Comparison of ENCODE assay signal across 8 mouse cellular contexts in genomic region chr4:47050167-47050566, GRCm38 (mm10). TPM values are rescaled to one million over a fixed set of nuclear protein-coding genes. Genes with fewer than 3 reads are reported as not detected.
DNase-seq lines count a peak whose midpoint lies in the region; ATAC-seq lines count a peak whose summit lies in the region.

No protein-coding gene starts in this region.

- no peak overlapping the region for H3K4me2 ChIP-seq in hindbrain, embryonic 11.5 days (replicated peaks; ENCODE audit: low read depth, low read length)

- no peaks in the 10 kb centered on the region for H3K27me3 ChIP-seq in hindbrain, embryonic 11.5 days (ENCODE audit: control insufficient read depth, insufficient read depth, low read length)

- no peaks in the 10 kb centered on the region for H3K36me3 ChIP-seq in hindbrain, embryonic 11.5 days (ENCODE audit: control insufficient read depth, insufficient read depth, low read length)

- ATAC-seq in frontal cortex, adult (ENCODE audit: low TSS enrichment) = peak; percentile 76
- peak; percentile 62 for ATAC-seq in hindbrain, embryonic 11.5 days (ENCODE audit: low FRiP score)

- H3K4me3 ChIP-seq in hindbrain, embryonic 11.5 days (ENCODE audit: low read depth, low read length) = no peak overlapping the region

- no peaks in the 10 kb centered on the region for H3K9me3 ChIP-seq in hindbrain, embryonic 11.5 days (ENCODE audit: control insufficient read depth, low read length)

- no peak overlapping the region for H3K9ac ChIP-seq in hindbrain, embryonic 11.5 days (ENCODE audit: low read depth, low read length)

- 0% methylated on average over 1 of the region's 1 CpGs for WGBS in hindbrain, embryonic 11.5 days

- peak; percentile 71 for DNase-seq in Muller cell, postnatal 12 days (ENCODE audit: inconsistent ontology term)
- peak; percentile 91 for DNase-seq in cerebellum, adult 9-10 months
- peak; percentile 94 for DNase-seq in hindbrain, embryonic 11.5 days (ENCODE audit: low spot score)
- peak; percentile 94 to 95 for DNase-seq in layer of hippocampus, postnatal 10 days (ENCODE audit: low spot score in 2 of 2)
- peak; percentile 84 for DNase-seq in lung, postnatal 25 days (ENCODE audit: low spot score)
- DNase-seq in retina, postnatal 1 day = peak; percentile 90
- peak; percentile 94 for DNase-seq in thymus, postnatal 4 days

- H3K27ac ChIP-seq in hindbrain, embryonic 11.5 days (ENCODE audit: low read depth, low read length) = peak overlapping the region; percentile 17; the same call in 1 of the 2 replicates

- peaks cover 4% of the 10 kb centered on the region; the same call in 1 of the 2 replicates for H3K4me1 ChIP-seq in hindbrain, embryonic 11.5 days (replicated peaks; ENCODE audit: control insufficient read depth, insufficient read depth, low read length)

RNA-seq across cellular contexts. Expression of gene Anks6, which starts 7.1 kb away (rescaled TPM):
- 2.6 and 2.9 TPM in 2 replicates for polyA plus RNA-seq in hindbrain, embryonic 11.5 days (2014; fragmentation: Nextera tagmentation; extraction: Ambion mirVana)
- 10 to 100 TPM; 21.6 to 25.5 TPM for total RNA-seq in layer of hippocampus, postnatal 10 days (2021)

RNA-seq across cellular contexts. Expression of gene Galnt12, which starts 41.5 kb away (rescaled TPM):
- polyA plus RNA-seq in hindbrain, embryonic 11.5 days (2014; fragmentation: Nextera tagmentation; extraction: Ambion mirVana) = 2.7 and 2.8 TPM in 2 replicates
- total RNA-seq in layer of hippocampus, postnatal 10 days (2021) = 1 to 10 TPM in 1 of 2 experiments, under 1 TPM in 1; 0.60 to 1.0 TPM

RNA-seq across cellular contexts. Expression of gene Gabbr2, which starts 58.5 kb away (rescaled TPM):
- polyA plus RNA-seq in hindbrain, embryonic 11.5 days (2014; fragmentation: Nextera tagmentation; extraction: Ambion mirVana) = 0.54 and 0.71 TPM in 2 replicates
- total RNA-seq in layer of hippocampus, postnatal 10 days (2021) = 100 to 1,000 TPM; 184 to 203 TPM
